Mouse (Mus musculus): Measurements from ENCODE around the gene Csf3. TPM values are rescaled to one million over a fixed set of nuclear protein-coding genes. Genes with fewer than 3 reads are reported as not detected.
"Not testable (repeated sequence)": the region's sequence is repeated elsewhere in the genome, so short reads cannot be mapped to it uniquely, and the experiment has no call there.

The Csf3 gene
- total RNA-seq (2015) (not detected in 2 replicates), total RNA-seq (2017) (not detected in 2 replicates)

- ATAC-seq (replicated peaks; ENCODE audit: poor library complexity), result no peak
Observed at GRCm38 (mm10) chr11:98701213-98701670, at the start of gene Csf3. Gene Csf3 (plus strand): TSS chr11:98701263.

- peak; percentile 97 for ATAC-seq (replicated peaks; ENCODE audit: poor library complexity)
Observed at GRCm38 (mm10) chr11:98655076-98655475, 46.0 kb upstream of the Csf3 start.

GRCm38 (mm10) chr11:98660517-98660916 is 40.5 kb upstream of the Csf3 start:
- peak; percentile 96 for ATAC-seq (replicated peaks; ENCODE audit: poor library complexity)

- ATAC-seq (replicated peaks; ENCODE audit: poor library complexity), result no peak
Observed at GRCm38 (mm10) chr11:98664091-98664490, 37.0 kb upstream of the Csf3 start, which contains the start of gene Gsdma. Gene Gsdma (plus strand): TSS chr11:98664351.

- no peak for ATAC-seq (replicated peaks; ENCODE audit: poor library complexity)
Observed at GRCm38 (mm10) chr11:98668984-98669383, 32.1 kb upstream of the Csf3 start.

- ATAC-seq (replicated peaks; ENCODE audit: poor library complexity), result 0 out of 2 replicates have a peak, but pooled peaks have one; percentile 8
Observed at GRCm38 (mm10) chr11:98671284-98671815, 29.7 kb upstream of the Csf3 start.

GRCm38 (mm10) chr11:98671857-98672256 is 29.2 kb upstream of the Csf3 start:
- ATAC-seq (replicated peaks; ENCODE audit: poor library complexity), result peak; percentile 70; the same call in 1 of the 2 replicates

- ATAC-seq (replicated peaks; ENCODE audit: poor library complexity), result no peak
Observed at GRCm38 (mm10) chr11:98672482-98672881, 28.6 kb upstream of the Csf3 start.

- peak; percentile 88 for ATAC-seq (replicated peaks; ENCODE audit: poor library complexity)
Observed at GRCm38 (mm10) chr11:98673136-98673535, 27.9 kb upstream of the Csf3 start.

- no peak for ATAC-seq (replicated peaks; ENCODE audit: poor library complexity)
Observed at GRCm38 (mm10) chr11:98675829-98676363, 25.2 kb upstream of the Csf3 start.

GRCm38 (mm10) chr11:98680023-98680422 is 21.0 kb upstream of the Csf3 start:
- ATAC-seq (replicated peaks; ENCODE audit: poor library complexity), result no peak

GRCm38 (mm10) chr11:98680595-98680994 is 20.5 kb upstream of the Csf3 start:
- ATAC-seq (replicated peaks; ENCODE audit: poor library complexity), result not testable (repeated sequence)

- ATAC-seq (replicated peaks; ENCODE audit: poor library complexity), result no peak
Observed at GRCm38 (mm10) chr11:98681186-98681585, 19.9 kb upstream of the Csf3 start.

GRCm38 (mm10) chr11:98681786-98682745 is 19.0 kb upstream of the Csf3 start, which contains the start of gene Psmd3:
Gene Psmd3 (plus strand): TSS chr11:98682554.
- ATAC-seq (replicated peaks; ENCODE audit: poor library complexity), result peak; percentile 94

GRCm38 (mm10) chr11:98682811-98683210 is 18.3 kb upstream of the Csf3 start:
- no peak for ATAC-seq (replicated peaks; ENCODE audit: poor library complexity)

GRCm38 (mm10) chr11:98685642-98686041 is 15.4 kb upstream of the Csf3 start:
- ATAC-seq (replicated peaks; ENCODE audit: poor library complexity), result no peak

GRCm38 (mm10) chr11:98686976-98687375 is 14.1 kb upstream of the Csf3 start:
- ATAC-seq (replicated peaks; ENCODE audit: poor library complexity), result no peak

GRCm38 (mm10) chr11:98688009-98688408 is 13.1 kb upstream of the Csf3 start:
- ATAC-seq (replicated peaks; ENCODE audit: poor library complexity), result no peak

GRCm38 (mm10) chr11:98693201-98693600 is 7.9 kb upstream of the Csf3 start:
- peak; percentile 39; the same call in 1 of the 2 replicates for ATAC-seq (replicated peaks; ENCODE audit: poor library complexity)

GRCm38 (mm10) chr11:98693746-98694145 is 7.3 kb upstream of the Csf3 start:
- no peak for ATAC-seq (replicated peaks; ENCODE audit: poor library complexity)

GRCm38 (mm10) chr11:98694301-98694700 is 6.8 kb upstream of the Csf3 start:
- no peak for ATAC-seq (replicated peaks; ENCODE audit: poor library complexity)
